ENCODE assay signal across 21 mouse cellular contexts in genomic region chr6:101858895-101859294, GRCm38 (mm10).
A peak's percentile ranks its signal among the peaks of the same experiment; 100 is the strongest.
DNase-seq lines count a peak whose midpoint lies in the region; ATAC-seq lines count a peak whose summit lies in the region.
"Had no signal": no experiment of that assay in that cellular context is flagged by ENCODE, and none has a peak within 500 bp of the region (broad histone marks: within the 10 kb centered on the region; RNA-seq: fewer than 3 reads in every experiment).

No protein-coding gene starts in this region.

- WGBS in kidney, embryonic 14.5 days: 9% methylated on average over 5 of the region's 5 CpGs
- 9% methylated on average over 5 of the region's 5 CpGs for WGBS in kidney, embryonic 16.5 days

- H3K9me3 ChIP-seq in kidney, embryonic 14.5 days (ENCODE audit: control insufficient read depth, low read length): no peaks in the 10 kb centered on the region
- H3K9me3 ChIP-seq in kidney, embryonic 16.5 days (ENCODE audit: low read length): no peaks in the 10 kb centered on the region
- H3K9me3 ChIP-seq: embryonic facial prominence, embryonic 13.5 days; embryonic facial prominence, embryonic 15.5 days; forebrain, embryonic 10.5 days; forebrain, embryonic 12.5 days had no signal

- no peaks in the 10 kb centered on the region for H3K36me3 ChIP-seq in kidney, embryonic 14.5 days (ENCODE audit: control insufficient read depth, insufficient read depth, low read length)
- no peaks in the 10 kb centered on the region for H3K36me3 ChIP-seq in kidney, embryonic 16.5 days (ENCODE audit: insufficient read depth, low read length)
- H3K36me3 ChIP-seq: embryonic facial prominence, embryonic 13.5 days; embryonic facial prominence, embryonic 15.5 days; forebrain, embryonic 10.5 days; forebrain, embryonic 12.5 days had no signal

- DNase-seq in kidney, postnatal 36 days: no peak
- DNase-seq in kidney, adult 18-20 months: no peak
- DNase-seq: adrenal gland, adult 2 months; adrenal gland, postnatal 10 days; adrenal gland, postnatal 25 days; cerebellum, adult 11 months; cerebellum, adult 18-20 months; cerebellum, adult 8-10 months; cerebellum, adult 9-11 months; cerebellum, postnatal 14 days; cerebellum, postnatal 36 days; embryo, embryonic 11 days had no signal

- H3K4me1 ChIP-seq in kidney, embryonic 14.5 days (ENCODE audit: control insufficient read depth, insufficient read depth, low read length): no peaks in the 10 kb centered on the region
- peaks cover 10% of the 10 kb centered on the region for H3K4me1 ChIP-seq in kidney, embryonic 16.5 days (ENCODE audit: insufficient read depth, low read length)
- H3K4me1 ChIP-seq: embryonic facial prominence, embryonic 13.5 days; embryonic facial prominence, embryonic 15.5 days; forebrain, embryonic 10.5 days; forebrain, embryonic 12.5 days had no signal

- H3K4me3 ChIP-seq in kidney, embryonic 14.5 days (ENCODE audit: low read length): no peak overlapping the region
- H3K4me3 ChIP-seq in kidney, embryonic 16.5 days (ENCODE audit: low read length): no peak overlapping the region
- H3K4me3 ChIP-seq: embryonic facial prominence, embryonic 13.5 days; embryonic facial prominence, embryonic 15.5 days; erythroblast, embryonic 14.5 days; forebrain, embryonic 10.5 days; forebrain, embryonic 12.5 days had no signal

- no peaks in the 10 kb centered on the region; the same call in 1 of the 2 replicates for H3K27me3 ChIP-seq in kidney, embryonic 14.5 days (ENCODE audit: control insufficient read depth, insufficient read depth, low read length)
- no peaks in the 10 kb centered on the region for H3K27me3 ChIP-seq in kidney, embryonic 16.5 days (ENCODE audit: insufficient read depth, low read length)
- H3K27me3 ChIP-seq: embryonic facial prominence, embryonic 13.5 days; embryonic facial prominence, embryonic 15.5 days; forebrain, embryonic 12.5 days had no signal

- H3K4me2 ChIP-seq in kidney, embryonic 14.5 days (replicated peaks; ENCODE audit: low read depth, low read length): no peak overlapping the region
- H3K4me2 ChIP-seq in kidney, embryonic 16.5 days (replicated peaks; ENCODE audit: low read depth, low read length): no peak overlapping the region
- H3K4me2 ChIP-seq: embryonic facial prominence, embryonic 13.5 days; embryonic facial prominence, embryonic 15.5 days; forebrain, embryonic 12.5 days had no signal

- peak; percentile 93 for ATAC-seq in kidney, embryonic 14.5 days (ENCODE audit: low FRiP score, low TSS enrichment)
- ATAC-seq in kidney, embryonic 16.5 days (ENCODE audit: low FRiP score, low TSS enrichment): peak; percentile 92
- ATAC-seq: forebrain, embryonic 14.5 days; forebrain, embryonic 16.5 days had no signal

- no peak overlapping the region for H3K27ac ChIP-seq in kidney, embryonic 14.5 days (ENCODE audit: low read depth, low read length)
- H3K27ac ChIP-seq in kidney, embryonic 16.5 days (ENCODE audit: low read length): no peak overlapping the region
- H3K27ac ChIP-seq: embryonic facial prominence, embryonic 13.5 days; embryonic facial prominence, embryonic 15.5 days; forebrain, embryonic 10.5 days; forebrain, embryonic 12.5 days had no signal

- no peak overlapping the region for H3K9ac ChIP-seq in kidney, embryonic 14.5 days (ENCODE audit: low read depth, low read length)
- no peak overlapping the region for H3K9ac ChIP-seq in kidney, embryonic 16.5 days (replicated peaks; ENCODE audit: low read length)
- H3K9ac ChIP-seq: embryonic facial prominence, embryonic 13.5 days; embryonic facial prominence, embryonic 15.5 days; forebrain, embryonic 12.5 days had no signal
